Mouse (Mus musculus): ENCODE data around the gene Dcaf11. TPM values are rescaled to one million over a fixed set of nuclear protein-coding genes. Genes with fewer than 3 reads are reported as not detected.
A peak's percentile ranks its signal among the peaks of the same experiment; 100 is the strongest.

The Dcaf11 gene
- total RNA-seq, 4 experiments from 2014 or later, result 74.0 to 93.1 (median 82.3) TPM

GRCm38 (mm10) chr14:55555788-55556187 is 4.0 kb upstream of the Dcaf11 start:
- DNase-seq (ENCODE audit: low spot score in 2 of 2), result no peak

- DNase-seq (ENCODE audit: low spot score in 2 of 2), result peak; percentile 58 to 67
Measured at GRCm38 (mm10) chr14:55557003-55557402, 2.8 kb upstream of the Dcaf11 start.

- no peak for DNase-seq (ENCODE audit: low spot score in 2 of 2)
Measured at GRCm38 (mm10) chr14:55557587-55557986, 2.2 kb upstream of the Dcaf11 start.

GRCm38 (mm10) chr14:55558740-55559448 is 912 bp upstream of the Dcaf11 start:
- no peak for DNase-seq (ENCODE audit: low spot score in 2 of 2)

- DNase-seq (ENCODE audit: low spot score in 2 of 2), result peak; percentile 98 to 99
Measured at GRCm38 (mm10) chr14:55560202-55561073, 632 bp downstream of the Dcaf11 start, which contains the start of gene A730061H03Rik. A730061H03Rik (minus strand) TSS chr14:55560406.

- DNase-seq (ENCODE audit: low spot score in 2 of 2), result no peak
Measured at GRCm38 (mm10) chr14:55561860-55562259, 2.1 kb downstream of the Dcaf11 start.

GRCm38 (mm10) chr14:55563249-55563648 is 3.4 kb downstream of the Dcaf11 start:
- no peak for DNase-seq (ENCODE audit: low spot score in 2 of 2)

- DNase-seq (ENCODE audit: low spot score in 2 of 2), result no peak
Measured at GRCm38 (mm10) chr14:55565748-55566147, 5.9 kb downstream of the Dcaf11 start.

GRCm38 (mm10) chr14:55567496-55567895 is 7.7 kb downstream of the Dcaf11 start:
- no peak for DNase-seq (ENCODE audit: low spot score in 2 of 2)

GRCm38 (mm10) chr14:55570588-55570987 is 10.8 kb downstream of the Dcaf11 start:
- no peak for DNase-seq (ENCODE audit: low spot score in 2 of 2)

- DNase-seq (ENCODE audit: low spot score in 2 of 2), result no peak
Measured at GRCm38 (mm10) chr14:55571760-55572159, 12.0 kb downstream of the Dcaf11 start.

- no peak for DNase-seq (ENCODE audit: low spot score in 2 of 2)
Measured at GRCm38 (mm10) chr14:55575302-55575701, 15.5 kb downstream of the Dcaf11 start, which contains the start of gene Fitm1. Fitm1 (plus strand) TSS chr14:55575617.

GRCm38 (mm10) chr14:55575711-55576110 is 15.9 kb downstream of the Dcaf11 start:
- no peak for DNase-seq (ENCODE audit: low spot score in 2 of 2)

- peak; percentile 52 to 55 for DNase-seq (ENCODE audit: low spot score in 2 of 2)
Measured at GRCm38 (mm10) chr14:55576376-55576775, 16.6 kb downstream of the Dcaf11 start.

- peak; percentile 54 to 62 for DNase-seq (ENCODE audit: low spot score in 2 of 2)
Measured at GRCm38 (mm10) chr14:55577871-55578667, 18.3 kb downstream of the Dcaf11 start, which contains the start of gene Psme1. Psme1 (plus strand) TSS chr14:55578123.

- peak in 1 of 2 experiments; percentile 36 for DNase-seq (ENCODE audit: low spot score in 2 of 2)
Measured at GRCm38 (mm10) chr14:55578668-55579269, 19.0 kb downstream of the Dcaf11 start.

GRCm38 (mm10) chr14:55579511-55580496 is 20.0 kb downstream of the Dcaf11 start:
- DNase-seq (ENCODE audit: low spot score in 2 of 2), result no peak

- no peak for DNase-seq (ENCODE audit: low spot score in 2 of 2)
Measured at GRCm38 (mm10) chr14:55580731-55581130, 20.9 kb downstream of the Dcaf11 start.

GRCm38 (mm10) chr14:55581981-55582681 is 22.3 kb downstream of the Dcaf11 start:
- DNase-seq (ENCODE audit: low spot score in 2 of 2), result no peak

Data from layer of hippocampus, adult 8-10 months (tissue).